Mouse (Mus musculus): ENCODE results near the gene Ice1. TPM values are rescaled to one million over a fixed set of nuclear protein-coding genes. Genes with fewer than 3 reads are reported as not detected.

Ice1 gene
- polyA plus RNA-seq (2017; shearing (Covaris generic)) = 10 to 100 TPM; 15.6 to 16.7 TPM

GRCm38 (mm10) chr13:70637282-70637661 is at the start of gene Ice1:
Gene Ice1, minus strand, starts transcription at chr13:70637634.
- peak; percentile 47 for ATAC-seq

GRCm38 (mm10) chr13:70685825-70686224 is 48.4 kb upstream of the Ice1 start:
- ATAC-seq = no peak

- no peak for ATAC-seq
Measured at GRCm38 (mm10) chr13:70684976-70685609, 47.7 kb upstream of the Ice1 start.

DNA sequence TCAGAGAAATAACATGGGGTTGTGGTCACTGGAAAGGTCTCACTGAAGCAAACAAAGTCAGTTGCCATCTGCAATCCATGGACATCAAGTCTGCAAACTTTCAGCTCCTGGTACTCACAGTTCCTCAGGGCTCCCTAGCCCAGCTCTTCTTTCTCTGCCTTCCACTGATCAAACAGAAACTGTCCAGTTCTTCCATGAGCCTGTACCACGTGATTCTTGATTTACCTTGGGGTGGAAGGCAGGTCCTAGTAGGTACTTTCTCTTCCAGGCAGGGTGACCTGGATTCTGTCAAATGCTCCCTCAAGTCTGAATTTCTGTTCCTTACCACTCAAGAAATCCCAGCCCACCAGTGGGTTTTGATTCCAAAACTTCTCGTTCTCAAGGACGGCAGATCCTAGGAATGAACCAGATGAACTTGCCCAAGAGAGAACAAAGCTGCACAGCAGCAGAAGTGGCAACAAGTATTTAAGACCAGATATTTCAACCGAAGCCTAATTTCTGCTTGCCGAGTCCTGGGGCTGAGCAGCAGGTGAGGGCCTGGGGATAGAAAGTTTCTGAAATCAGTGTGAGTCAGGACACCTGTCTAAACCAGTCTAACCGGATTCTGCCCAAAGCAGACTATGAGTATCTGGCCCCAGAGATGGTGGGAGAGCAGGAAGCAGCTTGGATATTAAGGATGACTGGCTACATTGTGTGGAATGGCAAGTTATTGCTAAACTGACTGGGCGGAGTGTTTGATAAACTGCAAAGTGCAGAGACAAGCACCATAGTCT is 44.2 kb upstream of the Ice1 start:
- no peak for ATAC-seq

- no peak for ATAC-seq
Measured at GRCm38 (mm10) chr13:70680316-70680715, 42.9 kb upstream of the Ice1 start.

GRCm38 (mm10) chr13:70677689-70678088 is 40.3 kb upstream of the Ice1 start:
- ATAC-seq = no peak

GRCm38 (mm10) chr13:70676243-70677183 is 39.1 kb upstream of the Ice1 start:
- ATAC-seq = no peak

- ATAC-seq = no peak
Measured at GRCm38 (mm10) chr13:70674998-70675397, 37.6 kb upstream of the Ice1 start.

GRCm38 (mm10) chr13:70670080-70670479 is 32.6 kb upstream of the Ice1 start:
- ATAC-seq = no peak

DNA sequence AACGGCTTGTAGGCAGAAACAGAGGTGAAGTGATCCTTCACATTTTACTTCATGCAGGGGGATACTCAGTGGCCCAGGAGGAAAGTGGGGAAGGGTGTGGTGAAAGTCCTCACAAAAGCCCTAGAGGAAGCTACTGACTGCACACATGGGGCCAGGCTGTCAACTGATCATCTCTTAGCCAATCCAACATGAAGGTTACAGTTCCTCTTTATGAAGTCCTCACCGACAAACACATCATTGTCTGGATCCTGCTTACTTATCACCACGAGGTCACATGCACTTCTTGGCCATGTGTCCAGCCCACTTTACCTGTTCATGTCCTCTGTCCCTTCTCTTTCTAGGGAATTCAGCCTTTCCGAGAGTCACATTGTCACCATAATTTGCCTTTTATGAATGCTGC is 22.3 kb upstream of the Ice1 start:
- no peak for ATAC-seq

DNA sequence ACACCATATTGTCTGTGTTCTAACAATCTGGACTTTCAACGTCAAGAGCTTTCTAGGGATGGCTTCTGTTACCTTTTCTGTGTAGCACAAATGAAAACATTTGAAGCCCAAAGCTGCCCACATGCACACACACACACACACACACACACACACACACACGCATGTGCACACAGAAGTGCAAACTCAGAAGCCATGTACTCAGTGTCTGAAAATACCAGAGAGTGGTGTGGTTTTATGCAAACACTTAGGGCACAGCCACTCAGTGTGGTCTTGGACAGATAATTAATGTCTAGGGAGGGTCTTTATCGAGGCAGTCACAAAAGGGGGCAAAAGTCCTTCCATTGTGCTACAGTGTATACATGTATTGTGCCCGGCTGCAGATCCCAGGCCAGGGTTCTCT is 19.3 kb upstream of the Ice1 start:
- no peak for ATAC-seq

DNA sequence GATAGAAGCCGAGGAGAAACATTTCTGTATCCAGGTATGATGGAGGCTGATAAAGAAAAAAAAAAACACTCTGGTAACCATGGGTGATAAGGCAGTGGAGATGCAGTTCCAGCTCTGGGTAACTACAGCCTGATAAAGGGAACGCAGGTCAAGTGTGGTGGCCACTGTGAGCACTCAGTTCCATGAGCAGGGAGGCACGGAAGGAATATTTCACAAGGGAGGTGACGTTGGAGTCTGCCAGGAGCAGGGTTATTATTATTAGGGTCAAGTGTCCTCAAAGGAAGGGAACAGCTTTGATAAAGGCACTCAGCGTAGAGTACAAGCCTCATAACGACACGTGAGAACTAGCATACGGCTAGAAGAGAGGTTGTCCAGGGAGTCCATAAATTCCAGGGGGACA is 18.9 kb upstream of the Ice1 start:
- no peak for ATAC-seq

GRCm38 (mm10) chr13:70655570-70655969 is 18.1 kb upstream of the Ice1 start:
- ATAC-seq = no peak

DNA sequence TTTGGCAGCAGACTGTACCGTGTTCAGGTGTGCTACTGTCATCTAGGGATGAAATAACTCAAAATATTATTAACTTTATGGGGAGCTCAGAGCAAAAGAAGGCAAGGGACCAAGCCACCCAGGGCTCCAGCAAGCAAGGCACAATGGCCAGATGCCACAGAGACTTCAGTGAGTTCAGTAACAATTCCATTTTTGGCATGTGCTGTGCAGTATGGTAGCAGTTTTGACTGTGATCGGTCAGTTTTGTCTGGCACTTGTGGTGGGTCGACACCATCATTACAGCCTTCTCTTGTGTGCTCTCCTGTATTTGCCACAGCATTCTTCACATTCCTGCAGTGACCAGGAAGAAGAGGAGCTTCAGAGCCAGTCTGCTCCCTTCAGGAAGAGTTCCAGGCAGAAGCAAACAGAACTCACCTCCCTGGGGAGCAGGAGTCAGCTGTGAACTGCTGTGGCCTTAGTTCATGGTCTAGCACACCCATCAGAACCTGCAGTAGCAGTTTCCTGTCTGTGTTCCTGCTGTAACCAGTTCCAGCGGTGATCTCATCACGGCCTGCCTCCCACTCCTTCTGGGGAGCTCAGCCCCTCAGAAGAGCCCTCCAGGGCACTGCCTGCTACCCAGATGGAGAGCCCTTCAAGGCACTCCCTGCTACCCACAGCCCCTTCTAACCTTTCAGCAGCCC is 16.8 kb upstream of the Ice1 start:
- ATAC-seq = no peak

DNA sequence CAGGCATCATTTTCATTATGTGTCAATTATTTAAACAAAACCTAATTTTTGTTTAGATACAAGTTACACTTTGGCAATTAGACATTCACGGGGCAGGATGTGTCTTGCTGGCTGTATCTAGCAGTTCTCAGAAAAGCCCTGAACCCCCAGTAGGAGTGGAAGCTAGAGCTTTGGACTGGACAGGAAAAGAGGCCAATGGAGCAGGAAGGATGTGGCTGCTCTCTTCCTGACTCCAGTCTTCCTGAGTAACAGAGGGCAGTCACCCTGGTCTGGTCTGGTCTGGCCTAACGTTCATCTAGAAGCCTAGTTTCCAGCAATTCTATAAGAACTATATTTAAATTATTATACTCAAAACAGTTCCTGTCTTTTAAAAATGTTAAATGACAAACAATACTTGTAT is 16.0 kb upstream of the Ice1 start:
- no peak for ATAC-seq

GRCm38 (mm10) chr13:70650011-70650436 is 12.6 kb upstream of the Ice1 start:
- no peak for ATAC-seq

GRCm38 (mm10) chr13:70645968-70646505 is 8.6 kb upstream of the Ice1 start:
- no peak for ATAC-seq

- ATAC-seq = no peak
Measured at GRCm38 (mm10) chr13:70644083-70644462, 6.6 kb upstream of the Ice1 start.

DNA sequence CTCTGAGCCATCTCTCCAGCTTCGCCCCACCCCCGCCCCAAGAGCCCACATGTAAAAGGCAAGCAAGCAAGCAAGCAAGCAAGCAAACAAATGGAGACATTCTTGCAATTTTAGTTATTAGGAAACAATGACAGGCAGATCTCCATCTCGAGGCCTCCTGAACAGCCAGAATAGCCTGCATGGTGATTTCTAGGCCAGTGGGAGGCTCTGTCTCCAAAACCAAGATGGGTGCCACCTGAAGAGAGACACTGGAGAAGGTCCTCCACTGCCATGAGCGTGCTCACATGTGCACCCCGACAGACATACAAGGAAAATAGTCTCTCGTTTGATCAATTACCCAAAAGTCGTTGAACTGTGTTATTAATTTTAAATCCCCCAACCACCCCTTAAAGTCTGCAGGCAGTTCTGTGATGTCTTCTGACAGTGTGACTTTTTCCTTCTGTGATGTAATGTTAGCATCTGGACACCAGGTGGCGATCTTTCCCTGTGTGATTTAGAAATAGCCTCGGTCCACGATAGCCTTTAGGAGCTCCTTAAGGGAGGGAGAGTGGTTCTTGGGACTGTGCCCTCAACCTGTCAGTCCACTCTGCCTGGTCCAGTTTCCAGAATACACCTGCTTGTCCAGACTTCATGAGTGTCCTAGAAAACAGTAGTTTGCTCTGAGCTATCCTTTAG is 6.1 kb upstream of the Ice1 start:
- peak; percentile 86 for ATAC-seq

- ATAC-seq = no peak
Measured at GRCm38 (mm10) chr13:70641941-70642340, 4.5 kb upstream of the Ice1 start.

GRCm38 (mm10) chr13:70641381-70641780 is 3.9 kb upstream of the Ice1 start:
- ATAC-seq = no peak

GRCm38 (mm10) chr13:70639639-70640038 is 2.2 kb upstream of the Ice1 start:
- ATAC-seq = no peak

Data from activated CD4-positive, CD25-positive, alpha-beta regulatory T cell, adult 4 months (primary cell).